Mouse (Mus musculus) C3H10T1/2 (cell line): ENCODE measurements around the gene Fer1l5. TPM values are rescaled to one million over a fixed set of nuclear protein-coding genes. Genes with fewer than 3 reads are reported as not detected.

Experiments used
- polyA plus RNA-seq, 2 experiments: library from polyadenylated mRNA; unstranded; fragments of >200 nt; fragmentation: generic; extraction: Trizol; gene quantifications; one replicate each; pipeline ENCODE4 v1.2.1; 2012; ENCODE audit warnings: missing spikeins in 2 of 2

The Fer1l5 gene
- polyA plus RNA-seq: under 1 TPM; 0.01 to 0.30 TPM

DNA sequence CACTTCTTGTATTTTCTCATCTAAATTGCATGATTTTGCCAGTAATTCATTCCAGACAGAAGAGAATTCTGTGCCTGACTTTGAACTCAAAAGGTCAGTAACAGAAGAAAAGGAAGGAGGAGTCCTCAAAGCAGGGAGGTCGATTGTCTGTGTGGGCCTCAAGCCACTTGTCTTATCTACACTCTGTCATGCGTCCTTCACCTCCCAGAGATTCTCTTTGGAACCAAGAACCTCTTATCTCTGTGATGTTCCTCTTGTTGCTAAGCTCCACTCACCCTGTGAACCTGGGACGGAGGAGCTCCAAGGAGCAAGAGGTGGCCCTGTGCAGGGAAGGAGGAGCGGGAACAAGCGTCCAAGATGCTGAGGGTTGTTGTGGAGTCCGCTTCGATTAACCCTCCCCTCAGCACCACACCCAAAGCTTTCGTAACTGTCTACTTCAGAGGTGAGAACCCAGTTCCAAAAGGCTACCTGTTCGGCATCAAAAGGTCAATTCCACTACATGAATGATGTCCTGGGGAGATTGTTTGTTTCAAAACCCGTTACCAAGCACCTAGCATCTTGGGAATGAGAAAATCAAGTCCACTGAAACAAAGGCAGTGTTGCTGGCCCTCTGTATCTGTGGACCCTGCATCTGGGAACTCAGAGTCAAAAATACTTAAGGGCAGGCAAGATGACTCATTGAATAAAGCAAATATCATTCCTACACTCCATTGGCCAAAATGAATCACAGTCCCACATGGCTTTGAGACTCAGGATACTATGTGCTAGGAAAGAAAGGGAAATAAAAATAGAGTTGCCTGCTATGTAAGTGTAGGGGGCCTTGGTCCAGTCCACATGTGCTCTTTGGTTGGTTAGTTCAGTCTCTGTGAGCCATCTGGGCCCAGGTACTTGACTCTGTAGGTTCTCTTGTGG, at the start of gene Fer1l5:
TSS of gene Fer1l5 (plus strand) at position 358 of the 912 bp plus-strand sequence.

DNA sequence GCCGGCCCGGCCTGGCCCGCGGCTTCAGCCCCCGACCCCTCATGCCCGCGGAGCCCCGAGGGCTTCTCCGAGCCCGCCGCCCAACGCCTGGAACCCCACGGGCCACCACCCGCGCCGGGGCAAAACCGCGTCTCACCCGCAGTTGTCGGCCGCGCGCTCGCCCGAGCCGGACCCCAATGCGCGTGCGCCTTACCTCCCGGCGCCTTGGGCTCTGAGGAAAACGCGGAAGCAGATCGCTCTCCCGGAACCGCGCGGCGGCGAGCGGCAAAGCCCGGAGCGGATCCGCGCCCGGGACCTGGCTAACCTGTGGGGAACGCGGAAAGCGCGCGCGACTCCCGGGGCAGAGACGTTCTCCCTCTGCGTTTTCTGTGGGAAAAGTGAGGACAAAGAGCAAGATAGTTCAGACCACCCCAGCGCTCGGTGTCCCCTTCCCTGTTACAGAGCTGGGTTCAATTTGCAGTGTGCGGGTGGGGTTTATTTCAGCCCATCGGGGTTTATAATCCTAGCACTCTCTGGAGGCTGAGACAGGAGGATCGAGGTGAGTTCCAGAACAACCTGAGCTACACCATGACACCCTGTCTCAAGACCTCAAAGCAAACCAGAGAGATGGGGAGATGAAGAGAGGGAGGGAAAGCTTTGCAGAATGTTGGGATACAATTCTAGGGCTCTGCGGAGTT, 3.0 kb upstream of the Fer1l5 start, which contains the start of gene Kansl3:
TSS of gene Kansl3 (minus strand) at position 213 of the 677 bp plus-strand sequence.

DNA sequence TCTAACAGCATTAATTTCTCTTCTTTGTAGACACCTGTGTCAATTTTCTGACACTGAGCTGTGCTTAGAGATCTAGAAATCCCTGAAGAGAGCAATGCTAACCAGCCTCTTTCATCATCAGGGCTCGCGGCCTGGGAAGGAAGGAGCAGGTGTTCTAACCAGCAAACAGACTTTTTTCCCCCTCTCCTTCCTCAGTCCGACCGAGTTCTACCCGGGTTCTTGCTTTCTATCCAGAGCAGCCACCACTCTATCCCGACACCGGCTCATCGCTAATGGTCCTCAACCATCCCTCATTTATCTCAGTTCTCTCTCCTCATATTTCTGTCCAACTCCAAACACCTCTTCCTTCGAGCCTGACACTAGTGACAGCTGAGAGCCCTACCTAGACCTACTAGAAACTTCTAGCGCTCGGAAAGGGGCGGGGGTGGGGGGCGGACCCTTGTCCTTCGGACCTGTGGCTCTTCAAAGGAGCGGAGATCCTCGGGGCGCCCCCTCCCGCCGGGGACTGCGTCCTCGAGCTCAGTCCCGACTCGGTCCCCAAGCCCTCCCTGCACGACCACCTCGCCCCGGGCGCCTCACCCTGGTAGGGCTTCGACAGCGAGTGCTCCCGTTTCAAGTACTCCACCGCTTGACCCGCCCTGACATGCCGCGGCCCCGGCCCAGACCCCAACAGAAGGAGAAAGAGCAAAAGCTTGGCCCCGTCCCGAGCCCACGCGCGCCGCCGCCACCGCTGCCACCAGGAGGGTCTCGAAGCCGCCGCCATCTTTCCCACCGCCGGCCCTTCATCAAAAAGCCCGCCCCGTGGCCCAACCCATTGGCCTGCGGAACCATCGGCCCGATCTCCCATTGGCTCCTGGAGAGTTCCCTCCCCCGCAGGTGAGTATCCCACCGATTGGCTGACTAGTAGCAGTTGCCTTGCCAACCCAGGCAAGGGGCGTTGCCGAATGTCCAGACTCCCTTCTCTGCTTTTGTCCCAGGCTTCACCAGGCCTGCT, 72.7 kb downstream of the Fer1l5 start, which contains the start of gene Lman2l:
TSS of gene Lman2l (minus strand) at position 801 of the 994 bp plus-strand sequence.

DNA sequence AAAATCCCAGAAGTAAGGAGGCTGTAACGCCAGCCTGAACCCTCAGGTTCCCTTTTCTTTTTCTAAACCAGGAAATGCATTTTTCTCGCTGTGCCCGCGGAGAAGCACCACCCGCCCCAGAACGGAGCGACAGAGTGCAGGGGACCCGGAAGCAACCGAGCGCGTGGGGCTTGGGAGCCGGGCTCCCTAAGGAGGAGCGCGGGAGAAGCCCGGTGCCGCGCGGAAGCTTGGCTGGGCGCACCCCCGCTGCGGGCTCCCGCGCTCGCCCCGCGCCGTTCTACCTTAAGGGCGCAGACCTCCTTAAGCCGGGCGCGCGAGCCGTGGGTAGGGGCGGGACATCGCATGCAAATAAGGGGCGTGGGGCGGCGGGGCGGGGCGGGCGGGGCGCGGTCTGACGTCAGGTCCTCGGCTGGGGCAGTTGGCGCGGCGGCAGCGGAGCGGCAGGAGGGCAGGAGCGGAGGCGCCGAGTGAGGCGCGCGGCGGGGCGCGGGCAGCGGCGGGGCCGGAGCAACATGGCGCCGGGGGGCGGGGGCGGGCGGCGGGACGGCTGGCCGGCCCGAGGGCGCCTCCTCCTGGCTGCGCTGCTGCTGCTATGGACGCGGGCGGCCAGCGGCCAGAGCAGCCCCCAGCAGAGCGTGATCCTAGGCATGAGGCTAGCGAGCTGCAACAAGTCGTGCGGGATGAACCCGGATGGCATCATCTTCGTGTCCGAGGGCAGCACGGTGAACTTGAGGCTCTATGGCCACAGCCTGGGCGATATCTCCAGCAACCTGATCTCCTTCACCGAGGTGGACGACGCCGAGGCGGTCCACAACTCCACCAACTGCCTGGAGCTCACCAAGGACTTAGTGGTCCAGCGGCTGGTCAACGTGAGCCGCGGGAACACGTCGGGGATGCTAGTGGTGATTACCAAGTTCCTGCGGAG, 99.4 kb downstream of the Fer1l5 start, which contains the start of gene Cnnm4:
TSS of gene Cnnm4 (plus strand) at position 440 of the 925 bp plus-strand sequence.

Other genes starting within 250 kb of the Fer1l5 start
- gene Uggt1, start 127.6 kb upstream of the Fer1l5 start, polyA plus RNA-seq: 10 to 100 TPM in 1 of 2 experiments, 1 to 10 TPM in 1; 4.7 to 21.0 TPM
- gene Neurl3, start 97.6 kb upstream of the Fer1l5 start, polyA plus RNA-seq: under 1 TPM; 0.07 TPM
- gene Arid5a, start 64.6 kb upstream of the Fer1l5 start, polyA plus RNA-seq: 1 to 10 TPM; 5.5 to 7.4 TPM
- gene Kansl3, start 3.1 kb upstream of the Fer1l5 start, polyA plus RNA-seq: 10 to 100 TPM in 1 of 2 experiments, 1 to 10 TPM in 1; 4.5 to 29.7 TPM
- 10 to 100 TPM in 1 of 2 experiments, 1 to 10 TPM in 1; 8.3 to 20.3 TPM for gene Lman2l, start 73.0 kb downstream of the Fer1l5 start, polyA plus RNA-seq
- gene Cnnm4, start 99.3 kb downstream of the Fer1l5 start, polyA plus RNA-seq: 1 to 10 TPM in 1 of 2 experiments, under 1 TPM in 1; 0.85 to 3.6 TPM
- gene Cnnm3, start 139.6 kb downstream of the Fer1l5 start, polyA plus RNA-seq: 1 to 10 TPM; 2.3 to 6.9 TPM
- 1 to 10 TPM in 1 of 2 experiments, under 1 TPM in 1; 0.08 to 3.8 TPM for gene Ankrd23, start 164.6 kb downstream of the Fer1l5 start, polyA plus RNA-seq
- gene Gm42417, start 167.1 kb downstream of the Fer1l5 start, polyA plus RNA-seq: not detected
- 10 to 100 TPM in 1 of 2 experiments, 1 to 10 TPM in 1; 9.1 to 10.9 TPM for gene Ankrd39, start 175.2 kb downstream of the Fer1l5 start, polyA plus RNA-seq
- gene Sema4c, start 186.1 kb downstream of the Fer1l5 start, polyA plus RNA-seq: 10 to 100 TPM in 1 of 2 experiments, 1 to 10 TPM in 1; 1.1 to 14.7 TPM